Mouse (Mus musculus): ENCODE data around the gene Sprr2a2. TPM values are rescaled to one million over a fixed set of nuclear protein-coding genes. Genes with fewer than 3 reads are reported as not detected.

The Sprr2a2 gene
- polyA plus RNA-seq (2012), result not detected in 2 replicates

GRCm38 (mm10) chr3:92215569-92215968 lies at the start of gene Sprr2a2, which contains the start of gene Sprr2a1:
TSS of gene Sprr2a2 (plus strand) at chr3:92215920.
TSS of gene Sprr2a1 (plus strand) at chr3:92215799.

GRCm38 (mm10) chr3:92285101-92285500 lies 69.4 kb downstream of the Sprr2a2 start, which contains the start of gene Sprr2a3:
TSS of gene Sprr2a3 (plus strand) at chr3:92285417.

Other genes starting within 250 kb of the Sprr2a2 start
- gene Pglyrp3, start 201.3 kb upstream of the Sprr2a2 start, polyA plus RNA-seq (2012), result not detected in 2 replicates
- gene Lor, start 132.8 kb upstream of the Sprr2a2 start, polyA plus RNA-seq (2012), result 0.04 and 0.28 TPM in 2 replicates
- not detected in 2 replicates for gene Prr9, start 92.0 kb upstream of the Sprr2a2 start, polyA plus RNA-seq (2012)
- not detected in 2 replicates for gene Lelp1, start 73.2 kb upstream of the Sprr2a2 start, polyA plus RNA-seq (2012)
- gene Sprr2a1, start 121 bp upstream of the Sprr2a2 start, polyA plus RNA-seq (2012), result not detected in 2 replicates
- gene Sprr2a3, start 69.5 kb downstream of the Sprr2a2 start, polyA plus RNA-seq (2012), result not detected in 2 replicates
- gene Sprr2b, start 100.7 kb downstream of the Sprr2a2 start, polyA plus RNA-seq (2012), result not detected in 2 replicates
- not detected in 2 replicates for gene Sprr2d, start 123.2 kb downstream of the Sprr2a2 start, polyA plus RNA-seq (2012)
- gene Sprr2e, start 136.2 kb downstream of the Sprr2a2 start, polyA plus RNA-seq (2012), result not detected in 2 replicates
- not detected in 2 replicates for gene Sprr2f, start 149.3 kb downstream of the Sprr2a2 start, polyA plus RNA-seq (2012)
- gene Sprr2h, start 169.8 kb downstream of the Sprr2a2 start, polyA plus RNA-seq (2012), result not detected in 2 replicates
- not detected in 2 replicates for gene Sprr2i, start 192.1 kb downstream of the Sprr2a2 start, polyA plus RNA-seq (2012)
- not detected in 2 replicates for gene Sprr2j-ps, start 202.2 kb downstream of the Sprr2a2 start, polyA plus RNA-seq (2012)
- gene Gm9774, start 213.5 kb downstream of the Sprr2a2 start, polyA plus RNA-seq (2012), result 8.9 and 10.1 TPM in 2 replicates
- gene Sprr2k, start 216.7 kb downstream of the Sprr2a2 start, polyA plus RNA-seq (2012), result not detected in 2 replicates
- gene Sprr1b, start 222.9 kb downstream of the Sprr2a2 start, polyA plus RNA-seq (2012), result not detected in 2 replicates
- not detected in 2 replicates for gene Sprr3, start 242.8 kb downstream of the Sprr2a2 start, polyA plus RNA-seq (2012)